Mouse (Mus musculus) limb, embryonic 15.5 days (tissue): ENCODE data around the gene Ets1. TPM values are rescaled to one million over a fixed set of nuclear protein-coding genes. Genes with fewer than 3 reads are reported as not detected.

Experiments
- ATAC-seq: fragments of 200-750 bp; cut with Nextera tagmentation; 2 replicates; pipeline ENCODE4 v1.8.0; 2017; ENCODE audit warnings: low read depth, moderate TSS enrichment; ENCODE audit not compliant: insufficient number of reproducible peaks, low FRiP score, low TSS enrichment
- H3K27ac ChIP-seq: fragments of 300-500 bp; sonication (generic); 2 replicates; pipeline ENCODE4 v1.5.1; 2015; ENCODE audit warnings: moderate library complexity, mild to moderate bottlenecking, inconsistent platforms
- H3K27me3 ChIP-seq: fragments of 300-500 bp; sonication (generic); 2 replicates; pipeline ENCODE4 v1.6.1; 2015; ENCODE audit warnings: inconsistent platforms
- H3K36me3 ChIP-seq: fragments of 300-500 bp; sonication (generic); 2 replicates; pipeline ENCODE4 v1.6.1; 2015; ENCODE audit warnings: inconsistent platforms
- H3K4me1 ChIP-seq: fragments of 300-500 bp; sonication (generic); 2 replicates; pipeline ENCODE4 v1.6.1; 2015; ENCODE audit warnings: inconsistent platforms
- H3K4me2 ChIP-seq: fragments of 300-500 bp; sonication (generic); 2 replicates; pipeline ENCODE4 v1.6.1; 2015; ENCODE audit warnings: mild to moderate bottlenecking, inconsistent platforms
- H3K4me3 ChIP-seq: fragments of 300-500 bp; sonication (generic); 2 replicates; pipeline ENCODE4 v1.5.1; 2015; ENCODE audit warnings: mild to moderate bottlenecking, inconsistent platforms
- H3K9ac ChIP-seq: fragments of 300-500 bp; sonication (generic); 2 replicates; pipeline ENCODE4 v1.6.1; 2015; ENCODE audit warnings: inconsistent platforms
- H3K9me3 ChIP-seq: fragments of 300-500 bp; sonication (generic); 2 replicates; pipeline ENCODE4 v1.6.1; 2016; ENCODE audit warnings: inconsistent platforms
- WGBS: fragments of 180-500 bp; shearing (Covaris S2); methylation state at CpG from one replicate; pipeline ENCODE4 v1.1.7; 2015; 5-methylcytosine and 5-hydroxymethylcytosine counted together
- polyA plus RNA-seq: library from polyadenylated mRNA; unstranded; fragments of >200 nt; fragmentation: Nextera tagmentation; extraction: Ambion mirVana; gene quantifications from 2 replicates; pipeline ENCODE4 v1.2.1, GENCODE M21; 2015

Ets1 gene
- polyA plus RNA-seq, 1 experiment from 2014 or later, result 42.9 TPM

GRCm38 (mm10) chr9:32710987-32711652 is 75.1 kb downstream of the Ets1 start:
- H3K4me2 ChIP-seq, result 0 out of 2 replicates have a peak overlapping the region, but pooled peaks have one; percentile 4
- 0 out of 2 replicates have a peak, but pooled peaks have one; percentile 30 for ATAC-seq
- H3K4me1 ChIP-seq, result peaks cover 71% of the 10 kb centered on the region
- no peaks in the 10 kb centered on the region for H3K9me3 ChIP-seq
- H3K27me3 ChIP-seq, result no peaks in the 10 kb centered on the region
- H3K36me3 ChIP-seq, result no peaks in the 10 kb centered on the region
- no peak overlapping the region for H3K4me3 ChIP-seq
- WGBS, result 35% methylated on average over 12 of the region's 12 CpGs
- no peak overlapping the region for H3K9ac ChIP-seq
- peak overlapping the region; percentile 35 for H3K27ac ChIP-seq

GRCm38 (mm10) chr9:32711768-32712167 is 75.7 kb downstream of the Ets1 start:
- no peak for ATAC-seq
- no peaks in the 10 kb centered on the region for H3K9me3 ChIP-seq
- WGBS, result 71% methylated on average over 4 of the region's 4 CpGs
- 0 out of 2 replicates have a peak overlapping the region, but pooled peaks have one; percentile 35 for H3K27ac ChIP-seq
- H3K9ac ChIP-seq, result no peak overlapping the region
- no peaks in the 10 kb centered on the region for H3K36me3 ChIP-seq
- H3K27me3 ChIP-seq, result no peaks in the 10 kb centered on the region
- H3K4me3 ChIP-seq, result no peak overlapping the region
- H3K4me1 ChIP-seq, result peaks cover 75% of the 10 kb centered on the region
- H3K4me2 ChIP-seq, result no peak overlapping the region

- H3K27ac ChIP-seq, result no peak overlapping the region
- no peak overlapping the region for H3K4me3 ChIP-seq
- no peak overlapping the region for H3K9ac ChIP-seq
- H3K27me3 ChIP-seq, result no peaks in the 10 kb centered on the region
- WGBS, result 58% methylated on average over 7 of the region's 7 CpGs
- no peak overlapping the region for H3K4me2 ChIP-seq
- H3K36me3 ChIP-seq, result no peaks in the 10 kb centered on the region
- H3K9me3 ChIP-seq, result no peaks in the 10 kb centered on the region
- no peak for ATAC-seq
- peaks cover 82% of the 10 kb centered on the region for H3K4me1 ChIP-seq
Observed at GRCm38 (mm10) chr9:32712383-32712910, 76.4 kb downstream of the Ets1 start.

GRCm38 (mm10) chr9:32713106-32713505 is 77.1 kb downstream of the Ets1 start:
- Histone ChIP-seq H3K27ac (no peak overlapping the region), H3K9me3 (no peaks in the 10 kb centered on the region), H3K27me3 (no peaks in the 10 kb centered on the region), H3K4me1 (peaks cover 89% of the 10 kb centered on the region), H3K36me3 (no peaks in the 10 kb centered on the region), H3K4me2 (no peak overlapping the region), H3K4me3 (no peak overlapping the region), H3K9ac (no peak overlapping the region)
- 88% methylated on average over 1 of the region's 1 CpGs for WGBS
- no peak for ATAC-seq

- no peak overlapping the region for H3K4me2 ChIP-seq
- H3K4me1 ChIP-seq, result peaks cover 93% of the 10 kb centered on the region
- WGBS, result 18% methylated on average over 4 of the region's 4 CpGs
- no peaks in the 10 kb centered on the region for H3K27me3 ChIP-seq
- H3K9me3 ChIP-seq, result no peaks in the 10 kb centered on the region
- ATAC-seq, result 0 out of 2 replicates have a peak, but pooled peaks have one; percentile 12
- peak overlapping the region; percentile 58 for H3K27ac ChIP-seq
- no peak overlapping the region for H3K9ac ChIP-seq
- H3K36me3 ChIP-seq, result no peaks in the 10 kb centered on the region
- no peak overlapping the region for H3K4me3 ChIP-seq
Observed at GRCm38 (mm10) chr9:32713790-32714189, 77.8 kb downstream of the Ets1 start.

GRCm38 (mm10) chr9:32714487-32714886 is 78.5 kb downstream of the Ets1 start:
- Histone ChIP-seq H3K4me2 (no peak overlapping the region), H3K27ac (peak overlapping the region; percentile 58; the same call in 1 of the 2 replicates), H3K27me3 (no peaks in the 10 kb centered on the region), H3K4me1 (peaks cover 92% of the 10 kb centered on the region), H3K9me3 (no peaks in the 10 kb centered on the region), H3K36me3 (no peaks in the 10 kb centered on the region), H3K9ac (no peak overlapping the region), H3K4me3 (no peak overlapping the region)
- WGBS, result 35% methylated on average over 7 of the region's 7 CpGs
- ATAC-seq, result no peak

GRCm38 (mm10) chr9:32715806-32716466 is 79.9 kb downstream of the Ets1 start:
- Histone ChIP-seq H3K4me2 (no peak overlapping the region), H3K36me3 (no peaks in the 10 kb centered on the region), H3K4me3 (no peak overlapping the region), H3K27me3 (no peaks in the 10 kb centered on the region), H3K9me3 (no peaks in the 10 kb centered on the region), H3K9ac (no peak overlapping the region), H3K27ac (peak overlapping the region; percentile 9; the same call in 1 of the 2 replicates), H3K4me1 (peaks cover 92% of the 10 kb centered on the region)
- 48% methylated on average over 9 of the region's 9 CpGs for WGBS
- peak; percentile 37 for ATAC-seq

GRCm38 (mm10) chr9:32717268-32717920 is 81.4 kb downstream of the Ets1 start:
- ATAC-seq, result no peak
- 78% methylated on average over 12 of the region's 12 CpGs for WGBS
- Histone ChIP-seq H3K4me1 (peaks cover 84% of the 10 kb centered on the region), H3K9me3 (no peaks in the 10 kb centered on the region), H3K9ac (no peak overlapping the region), H3K27me3 (no peaks in the 10 kb centered on the region), H3K4me2 (no peak overlapping the region), H3K27ac (0 out of 2 replicates have a peak overlapping the region, but pooled peaks have one; percentile 12), H3K4me3 (no peak overlapping the region), H3K36me3 (no peaks in the 10 kb centered on the region)

- Histone ChIP-seq H3K27ac (peak overlapping the region; percentile 62), H3K4me1 (peaks cover 76% of the 10 kb centered on the region), H3K36me3 (no peaks in the 10 kb centered on the region), H3K27me3 (no peaks in the 10 kb centered on the region), H3K9ac (no peak overlapping the region), H3K4me2 (no peak overlapping the region), H3K4me3 (no peak overlapping the region), H3K9me3 (no peaks in the 10 kb centered on the region)
- no peak for ATAC-seq
- WGBS, result 32% methylated on average over 9 of the region's 9 CpGs
Observed at GRCm38 (mm10) chr9:32717931-32718820, 82.2 kb downstream of the Ets1 start.

- no peak for ATAC-seq
- Histone ChIP-seq H3K9ac (no peak overlapping the region), H3K36me3 (no peaks in the 10 kb centered on the region), H3K9me3 (no peaks in the 10 kb centered on the region), H3K4me1 (peaks cover 69% of the 10 kb centered on the region), H3K27ac (no peak overlapping the region), H3K4me2 (no peak overlapping the region), H3K4me3 (no peak overlapping the region), H3K27me3 (no peaks in the 10 kb centered on the region)
- WGBS, result 70% methylated on average over 4 of the region's 4 CpGs
Observed at GRCm38 (mm10) chr9:32718868-32719267, 82.8 kb downstream of the Ets1 start.

GRCm38 (mm10) chr9:32719941-32720263 is 83.9 kb downstream of the Ets1 start:
- no peak for ATAC-seq
- peak overlapping the region; percentile 24 for H3K4me2 ChIP-seq
- H3K9ac ChIP-seq, result no peak overlapping the region

More at GRCm38 (mm10) chr9:32719941-32720263, 83.9 kb downstream of the Ets1 start:
- 31% methylated on average over 3 of the region's 3 CpGs for WGBS
- Histone ChIP-seq H3K4me3 (no peak overlapping the region), H3K9me3 (no peaks in the 10 kb centered on the region), H3K36me3 (no peaks in the 10 kb centered on the region), H3K27me3 (no peaks in the 10 kb centered on the region), H3K4me1 (peaks cover 59% of the 10 kb centered on the region), H3K27ac (peak overlapping the region; percentile 77)
